Comparison of ENCODE assay signal across 8 mouse cellular contexts in the genomic region with DNA sequence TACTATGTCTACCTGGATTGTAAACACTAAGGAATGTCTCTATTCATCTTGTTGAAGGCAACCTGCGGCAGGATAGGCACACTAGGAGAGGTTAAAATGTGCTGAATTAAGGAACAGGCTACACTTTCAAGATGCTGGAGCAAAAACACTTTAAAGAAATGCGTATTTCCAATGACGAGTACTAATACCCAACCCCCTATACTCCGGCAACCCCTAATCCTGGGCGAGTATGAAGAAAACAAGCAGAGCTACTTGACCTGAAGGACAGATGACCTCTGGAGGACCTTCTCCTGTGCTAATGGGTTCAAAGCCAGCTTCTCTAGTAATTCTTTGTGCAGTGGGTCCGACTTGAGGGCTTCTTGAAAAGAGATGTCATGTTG. TPM values are rescaled to one million over a fixed set of nuclear protein-coding genes. Genes with fewer than 3 reads are reported as not detected.
DNase-seq lines count a peak whose midpoint lies in the region; ATAC-seq and TF ChIP-seq lines count a peak whose summit lies in the region.

No protein-coding gene starts in this region.

- H3K4me3 ChIP-seq in heart, embryonic 12.5 days = peak overlapping the region; percentile 85
- H3K4me3 ChIP-seq in CH12.LX (replicated peaks in 1 of 3; ENCODE audit: low read depth in 2 of 3, low read length in 2 of 3, poor library complexity in 1 of 3) = peak overlapping the region; percentile 59 to 99 (median 95)
- H3K4me3 ChIP-seq in forebrain, embryonic 13.5 days = peak overlapping the region; percentile 98
- H3K4me3 ChIP-seq in liver, embryonic 15.5 days (replicated peaks) = peak overlapping the region; percentile 86

- no peak for TF ChIP-seq POLR2A in CH12.LX (IDR thresholded peaks at IDR 0.05; ENCODE audit: low read depth, low read length)

- peak overlapping the region; percentile 99 for H3K4me2 ChIP-seq in heart, embryonic 12.5 days
- peak overlapping the region; percentile 11 for H3K4me2 ChIP-seq in CH12.LX (ENCODE audit: insufficient read depth, low read depth, poor library complexity, severe bottlenecking)
- H3K4me2 ChIP-seq in forebrain, embryonic 13.5 days = peak overlapping the region; percentile 100
- peak overlapping the region; percentile 95 for H3K4me2 ChIP-seq in liver, embryonic 15.5 days

- no peak for TF ChIP-seq CTCF in CH12.LX (conservative IDR thresholded peaks at IDR 0.05 in 1 of 2, IDR thresholded peaks at IDR 0.05 in 1 of 2; ENCODE audit: low read depth in 2 of 2, low read length in 2 of 2)

- WGBS in heart, embryonic 12.5 days = 17% methylated on average over 6 of the region's 6 CpGs
- WGBS in forebrain, embryonic 13.5 days = 33% methylated on average over 6 of the region's 6 CpGs
- WGBS in liver, embryonic 15.5 days (ENCODE audit: insufficient replicate concordance) = 7% methylated on average over 6 of the region's 6 CpGs

- TF ChIP-seq RAD21 in CH12.LX (IDR thresholded peaks at IDR 0.05; ENCODE audit: low read depth, low read length) = no peak

- no peak for ATAC-seq in heart, embryonic 12.5 days (ENCODE audit: insufficient number of reproducible peaks, low FRiP score)
- no peak for ATAC-seq in forebrain, embryonic 13.5 days
- ATAC-seq in liver, embryonic 15.5 days (ENCODE audit: insufficient read depth) = no peak

- peaks cover 21% of the 10 kb centered on the region for H3K4me1 ChIP-seq in heart, embryonic 12.5 days (replicated peaks)
- H3K4me1 ChIP-seq in CH12.LX (ENCODE audit: control insufficient read depth in 1 of 2, insufficient read depth in 2 of 2) = peaks cover 5 to 34% of the 10 kb centered on the region in 2 experiments
- peaks cover 33% of the 10 kb centered on the region for H3K4me1 ChIP-seq in forebrain, embryonic 13.5 days
- peaks cover 41% of the 10 kb centered on the region for H3K4me1 ChIP-seq in liver, embryonic 15.5 days (replicated peaks)

- H3K79me2 ChIP-seq in CH12.LX (replicated peaks; ENCODE audit: control insufficient read depth, extremely low read depth, insufficient read depth, poor library complexity, severe bottlenecking) = peaks cover 47% of the 10 kb centered on the region

- peak overlapping the region; percentile 82 for H3K9ac ChIP-seq in heart, embryonic 12.5 days
- H3K9ac ChIP-seq in CH12.LX (ENCODE audit: insufficient read depth, low read depth) = peak overlapping the region; percentile 66
- peak overlapping the region; percentile 93 for H3K9ac ChIP-seq in forebrain, embryonic 13.5 days
- H3K9ac ChIP-seq in liver, embryonic 15.5 days = peak overlapping the region; percentile 77

- peaks cover 18% of the 10 kb centered on the region for H3K36me3 ChIP-seq in heart, embryonic 12.5 days
- peaks cover 10 to 31% of the 10 kb centered on the region in 2 experiments for H3K36me3 ChIP-seq in CH12.LX (replicated peaks in 1 of 2; ENCODE audit: control insufficient read depth in 1 of 2, insufficient read depth in 1 of 2, low read length in 1 of 2)
- H3K36me3 ChIP-seq in forebrain, embryonic 13.5 days (ENCODE audit: poor library complexity, severe bottlenecking) = peaks cover 19% of the 10 kb centered on the region
- H3K36me3 ChIP-seq in liver, embryonic 15.5 days (replicated peaks) = peaks cover 26% of the 10 kb centered on the region

- no peaks in the 10 kb centered on the region for H3K27me3 ChIP-seq in heart, embryonic 12.5 days (replicated peaks)
- H3K27me3 ChIP-seq in CH12.LX (replicated peaks) = no peaks in the 10 kb centered on the region
- H3K27me3 ChIP-seq in forebrain, embryonic 13.5 days = no peaks in the 10 kb centered on the region
- H3K27me3 ChIP-seq in liver, embryonic 15.5 days = no peaks in the 10 kb centered on the region

- peak overlapping the region; percentile 77 for H3K27ac ChIP-seq in heart, embryonic 12.5 days (ENCODE audit: poor library complexity, severe bottlenecking)
- H3K27ac ChIP-seq in CH12.LX (ENCODE audit: insufficient read depth, low read depth) = no peak overlapping the region
- H3K27ac ChIP-seq in forebrain, embryonic 13.5 days = no peak overlapping the region
- peak overlapping the region; percentile 85 for H3K27ac ChIP-seq in liver, embryonic 15.5 days (replicated peaks)

- no peak for DNase-seq in heart, postnatal 14 days
- DNase-seq in CH12.LX (ENCODE audit: extremely low read depth) = no peak
- no peak for DNase-seq in left cerebral cortex, postnatal 14 days (ENCODE audit: low spot score in 2 of 2)
- DNase-seq in layer of hippocampus, adult 18-20 months (ENCODE audit: low spot score in 2 of 2) = no peak
- no peak for DNase-seq in spleen, postnatal 14 days (ENCODE audit: low spot score in 2 of 2)

- in situ Hi-C loops in CH12.LX (cut with MboI; ENCODE audit: low pct_ligation_motif_present, low pct_unique_long_range_greater_than_20kb, low sequenced_read_pairs) = no loop called here

- dilution Hi-C loops in CH12.LX (cut with MboI; ENCODE audit: extremely low pct_ligation_motif_present, extremely low pct_unique_long_range_greater_than_20kb, low sequenced_read_pairs) = no loop called here

- H3K9me3 ChIP-seq in heart, embryonic 12.5 days (replicated peaks) = no peaks in the 10 kb centered on the region
- H3K9me3 ChIP-seq in CH12.LX (replicated peaks; ENCODE audit: low read length) = no peaks in the 10 kb centered on the region
- H3K9me3 ChIP-seq in forebrain, embryonic 13.5 days (replicated peaks) = no peaks in the 10 kb centered on the region
- no peaks in the 10 kb centered on the region for H3K9me3 ChIP-seq in liver, embryonic 15.5 days (replicated peaks)

- intact Hi-C loops in heart, postnatal 14 days (cut with DNase I) = loop anchor here (2.0 kb wide), 1 partner anchor 31 kb away; no protein-coding TSS in a partner anchor
- intact Hi-C loops in left cerebral cortex, postnatal 14 days (cut with DNase I) = loop anchor here (5.0 to 10.0 kb wide), 3 partner anchors 247 to 429 kb away; no protein-coding TSS in a partner anchor

- no peak for TF ChIP-seq EP300 in CH12.LX (IDR thresholded peaks at IDR 0.05; ENCODE audit: low read length)

TF ChIP-seq in CH12.LX, 34 proteins besides CTCF, POLR2A, EP300 and RAD21:
- TF ChIP-seq PAX5 (IDR thresholded peaks at IDR 0.05; ENCODE audit: low read length) (no peak), SIN3A (IDR thresholded peaks at IDR 0.05; ENCODE audit: low read length) (no peak; the same call in 1 of the 2 replicates), ZMIZ1 (IDR thresholded peaks at IDR 0.05; ENCODE audit: low read depth, low read length) (no peak), HCFC1 (IDR thresholded peaks at IDR 0.05; ENCODE audit: low read depth, low read length) (0 out of 2 replicates have a peak, but pooled peaks have one; percentile 16)

RNA-seq across cellular contexts. Expression of gene Pde12, which starts 1.7 kb away (rescaled TPM):
- polyA plus RNA-seq in heart, embryonic 12.5 days (2016; fragmentation: Nextera tagmentation; extraction: Ambion mirVana) = 9.4 and 10.4 TPM in 2 replicates
- 1 to 10 TPM; 4.8 to 5.1 TPM for total RNA-seq in heart, postnatal 14 days (2021)
- total RNA-seq in CH12.LX (2012; rRNA removed) (8.4 and 10.6 TPM in 2 replicates), CH12.LX (2014; rRNA removed) (13.9 and 14.2 TPM in 2 replicates)
- polyA plus RNA-seq in CH12.LX (2012; ENCODE audit: insufficient read length, low read depth) = 11.9 and 14.9 TPM in 2 replicates
- 11.3 and 12.5 TPM in 2 replicates for polyA plus RNA-seq in forebrain, embryonic 13.5 days (2015; fragmentation: Nextera tagmentation; extraction: Ambion mirVana)
- polyA plus RNA-seq in liver, embryonic 15.5 days (2015; fragmentation: Nextera tagmentation; extraction: Ambion mirVana) = 6.0 and 6.2 TPM in 2 replicates
- total RNA-seq in left cerebral cortex, postnatal 14 days (2021) = 1 to 10 TPM; 8.5 to 9.2 TPM
- 1 to 10 TPM; 7.9 to 8.3 TPM for total RNA-seq in layer of hippocampus, adult 18-20 months (2021)

RNA-seq across cellular contexts. Expression of gene Dnah12, which starts 25.1 kb away (rescaled TPM):
- 0.05 TPM in 1 of 2 replicates, not detected in the other for polyA plus RNA-seq in heart, embryonic 12.5 days (2016; fragmentation: Nextera tagmentation; extraction: Ambion mirVana)
- under 1 TPM; 0.12 to 0.22 TPM for total RNA-seq in heart, postnatal 14 days (2021)
- total RNA-seq in CH12.LX (2012; rRNA removed) = 0.04 TPM in 2 replicates
- 0.13 and 0.19 TPM in 2 replicates for total RNA-seq in CH12.LX (2014; rRNA removed)
- polyA plus RNA-seq in CH12.LX (2012; ENCODE audit: insufficient read length, low read depth) = 0.04 and 0.07 TPM in 2 replicates
- 0.04 and 0.05 TPM in 2 replicates for polyA plus RNA-seq in forebrain, embryonic 13.5 days (2015; fragmentation: Nextera tagmentation; extraction: Ambion mirVana)
- polyA plus RNA-seq in liver, embryonic 15.5 days (2015; fragmentation: Nextera tagmentation; extraction: Ambion mirVana) = 0.02 TPM in 2 replicates
- total RNA-seq in left cerebral cortex, postnatal 14 days (2021) = under 1 TPM; 0.15 to 0.17 TPM
- under 1 TPM; 0.20 to 0.92 TPM for total RNA-seq in layer of hippocampus, adult 18-20 months (2021)

RNA-seq across cellular contexts. Expression of gene Arf4, which starts 30.1 kb away (rescaled TPM):
- polyA plus RNA-seq in heart, embryonic 12.5 days (2016; fragmentation: Nextera tagmentation; extraction: Ambion mirVana) = 466 and 469 TPM in 2 replicates
- total RNA-seq in heart, postnatal 14 days (2021) = 100 to 1,000 TPM in 1 of 2 experiments, 10 to 100 TPM in 1; 86.5 to 102 TPM
- total RNA-seq in CH12.LX (2012; rRNA removed) = 43.3 and 50.7 TPM in 2 replicates
- 66.6 and 74.2 TPM in 2 replicates for total RNA-seq in CH12.LX (2014; rRNA removed)
- 84.0 and 86.4 TPM in 2 replicates for polyA plus RNA-seq in CH12.LX (2012; ENCODE audit: insufficient read length, low read depth)
- polyA plus RNA-seq in forebrain, embryonic 13.5 days (2015; fragmentation: Nextera tagmentation; extraction: Ambion mirVana) = 634 and 654 TPM in 2 replicates
- 154 and 158 TPM in 2 replicates for polyA plus RNA-seq in liver, embryonic 15.5 days (2015; fragmentation: Nextera tagmentation; extraction: Ambion mirVana)
- 100 to 1,000 TPM; 131 to 139 TPM for total RNA-seq in left cerebral cortex, postnatal 14 days (2021)
- 100 to 1,000 TPM; 116 to 119 TPM for total RNA-seq in layer of hippocampus, adult 18-20 months (2021)

Comparison
In these comparisons a context has a peak if more than half of its experiments do, and no peak if none do; other contexts are left out.
1. H3K27ac ChIP-seq: peak in heart, embryonic 12.5 days (single experiment) and liver, embryonic 15.5 days (single experiment); none in CH12.LX (single experiment) and forebrain, embryonic 13.5 days (single experiment).
2. H3K4me2 ChIP-seq: peak in every context shown above with its lines; median percentile 100 in forebrain, embryonic 13.5 days; 99 in heart, embryonic 12.5 days; 95 in liver, embryonic 15.5 days; 11 in CH12.LX.
3. Peak in every context shown above with its lines, with median percentiles within 50 percentile points of each other: H3K4me3 ChIP-seq and H3K9ac ChIP-seq.